Mouse (Mus musculus) WW6 (cell line): ENCODE measurements around the gene Msh5.
"Not testable (repeated sequence)": the region's sequence is repeated elsewhere in the genome, so short reads cannot be mapped to it uniquely, and the experiment has no call there.

Experiments
- DNase-seq: peaks from one replicate; pipeline ENCODE4 v3.0.0-alpha.2; 2013; ENCODE audit warnings: low read depth, low spot score

The Msh5 gene

GRCm38 (mm10) chr17:35048932-35049440, 2.4 kb upstream of the Msh5 start:
- DNase-seq: no peak

- no peak for DNase-seq
These were observed 1.8 kb upstream of the Msh5 start for GRCm38 (mm10) chr17:35048149-35048931.

- no peak for DNase-seq
These were observed 1.1 kb upstream of the Msh5 start for GRCm38 (mm10) chr17:35047688-35048087.

GRCm38 (mm10) chr17:35045807-35046680, 501 bp downstream of the Msh5 start:
- DNase-seq: no peak

- no peak for DNase-seq
These were observed 1.4 kb downstream of the Msh5 start for GRCm38 (mm10) chr17:35044904-35045806.

- DNase-seq: no peak
These were observed 2.8 kb downstream of the Msh5 start for GRCm38 (mm10) chr17:35043794-35044193.

GRCm38 (mm10) chr17:35039121-35039873, 7.2 kb downstream of the Msh5 start:
- no peak for DNase-seq

- no peak for DNase-seq
These were observed 11.6 kb downstream of the Msh5 start for GRCm38 (mm10) chr17:35034896-35035295.

- DNase-seq: not testable (repeated sequence)
These were observed 12.8 kb downstream of the Msh5 start for GRCm38 (mm10) chr17:35033703-35034102.

GRCm38 (mm10) chr17:35032323-35032870, 14.1 kb downstream of the Msh5 start:
- DNase-seq: no peak

GRCm38 (mm10) chr17:35031880-35032279, 14.7 kb downstream of the Msh5 start:
- no peak for DNase-seq

GRCm38 (mm10) chr17:35031272-35031671, 15.3 kb downstream of the Msh5 start:
- DNase-seq: no peak

- DNase-seq: no peak
These were observed 16.6 kb downstream of the Msh5 start for GRCm38 (mm10) chr17:35029691-35030532.

- no peak for DNase-seq
These were observed 18.2 kb downstream of the Msh5 start for GRCm38 (mm10) chr17:35028315-35028714.

- DNase-seq: no peak
These were observed 19.1 kb downstream of the Msh5 start, which contains the start of gene Sapcd1 for GRCm38 (mm10) chr17:35027277-35028068. Gene Sapcd1, minus strand, starts transcription at chr17:35028016.

GRCm38 (mm10) chr17:35026206-35026605, 20.3 kb downstream of the Msh5 start:
- DNase-seq: no peak

GRCm38 (mm10) chr17:35024691-35025488, 21.7 kb downstream of the Msh5 start:
- no peak for DNase-seq

GRCm38 (mm10) chr17:35024261-35024660, 22.3 kb downstream of the Msh5 start:
- DNase-seq: no peak
